Mouse (Mus musculus) forebrain, embryonic 10.5 days (tissue): ENCODE data around the gene Gm42715. TPM values are rescaled to one million over a fixed set of nuclear protein-coding genes. Genes with fewer than 3 reads are reported as not detected.
"Not testable (repeated sequence)": the region's sequence is repeated elsewhere in the genome, so short reads cannot be mapped to it uniquely, and the experiment has no call there.

ENCODE experiments used
- DNase-seq: peaks from one replicate; pipeline ENCODE4 v3.0.0-alpha.2; 2017; ENCODE audit warnings: low spot score; ENCODE audit errors: extremely low spot score
- H3K27ac ChIP-seq: fragments of 300-500 bp; sonication (generic); 2 replicates; pipeline ENCODE4 v1.5.1; 2016; ENCODE audit warnings: mild to moderate bottlenecking
- H3K27me3 ChIP-seq: fragments of 300-500 bp; sonication (generic); 2 replicates; pipeline ENCODE4 v1.6.1; 2016; ENCODE audit warnings: mild to moderate bottlenecking; ENCODE audit not compliant: poor library complexity, severe bottlenecking
- H3K36me3 ChIP-seq: fragments of 300-500 bp; sonication (generic); replicated peaks from 2 replicates; pipeline ENCODE4 v1.6.1; 2016; ENCODE audit warnings: mild to moderate bottlenecking, moderate library complexity
- H3K4me1 ChIP-seq: fragments of 300-500 bp; sonication (generic); 2 replicates; pipeline ENCODE4 v1.6.1; 2016
- H3K4me3 ChIP-seq: fragments of 300-500 bp; sonication (generic); 2 replicates; pipeline ENCODE4 v1.5.1; 2016; ENCODE audit warnings: mild to moderate bottlenecking, moderate library complexity
- H3K9me3 ChIP-seq: fragments of 300-500 bp; sonication (generic); 2 replicates; pipeline ENCODE4 v1.6.1; 2016; ENCODE audit warnings: mild to moderate bottlenecking, moderate library complexity
- WGBS: fragments of 180-500 bp; shearing (Covaris S2); methylation state at CpG from one replicate; pipeline ENCODE4 v1.1.7; 2016; 5-methylcytosine and 5-hydroxymethylcytosine counted together
- polyA plus RNA-seq: library from polyadenylated mRNA; unstranded; fragments of >200 nt; fragmentation: Nextera tagmentation; extraction: Ambion mirVana; gene quantifications from 2 replicates; pipeline ENCODE4 v1.2.1, GENCODE M21; 2016

The Gm42715 gene
- polyA plus RNA-seq, 1 experiment from 2014 or later, result 18.4 TPM

- WGBS, result under 1% methylated on average over 62 of the region's 62 CpGs
Observed at GRCm38 (mm10) chr7:127478635-127479317, 40.6 kb upstream of the Gm42715 start, which contains the start of gene Fbrs. TSS of gene Fbrs (plus strand) at chr7:127479199.

GRCm38 (mm10) chr7:127479318-127480225 is 39.8 kb upstream of the Gm42715 start:
- Histone ChIP-seq H3K9me3 (no peaks in the 10 kb centered on the region), H3K4me1 (peaks cover 35% of the 10 kb centered on the region), H3K4me3 (peak overlapping the region; percentile 100), H3K27me3 (no peaks in the 10 kb centered on the region), H3K36me3 (peaks cover 74% of the 10 kb centered on the region), H3K27ac (peak overlapping the region; percentile 94)
- no peak for DNase-seq
- WGBS, result 8% methylated on average over 47 of the region's 48 CpGs

More at GRCm38 (mm10) chr7:127478635-127479317, 40.6 kb upstream of the Gm42715 start, which contains the start of gene Fbrs:
- Histone ChIP-seq H3K27ac (peak within 1 kb of the TSS; percentile 94), H3K9me3 (no peaks in the 10 kb centered on the region), H3K4me1 (peaks cover 35% of the 10 kb centered on the region), H3K4me3 (peak within 1 kb of the TSS; percentile 100), H3K27me3 (no peaks in the 10 kb centered on the region), H3K36me3 (peaks cover 74% of the 10 kb centered on the region)
- peak; percentile 89 for DNase-seq

- DNase-seq, result no peak
- WGBS, result 79% methylated on average over 2 of the region's 2 CpGs
- H3K9me3 ChIP-seq, result no peaks in the 10 kb centered on the region
- H3K4me3 ChIP-seq, result peak overlapping the region; percentile 100
- H3K4me1 ChIP-seq, result peaks cover 35% of the 10 kb centered on the region
- H3K27me3 ChIP-seq, result no peaks in the 10 kb centered on the region
- peaks cover 74% of the 10 kb centered on the region for H3K36me3 ChIP-seq
- 0 out of 2 replicates have a peak overlapping the region, but pooled peaks have one; percentile 94 for H3K27ac ChIP-seq
Observed at GRCm38 (mm10) chr7:127480321-127480720, 39.1 kb upstream of the Gm42715 start.

- Histone ChIP-seq H3K4me1 (peaks cover 7% of the 10 kb centered on the region), H3K27ac (no peak overlapping the region), H3K4me3 (no peak overlapping the region), H3K9me3 (no peaks in the 10 kb centered on the region), H3K36me3 (peaks cover 98% of the 10 kb centered on the region), H3K27me3 (no peaks in the 10 kb centered on the region)
- 89% methylated on average over 5 of the region's 5 CpGs for WGBS
- DNase-seq, result no peak
Observed at GRCm38 (mm10) chr7:127485416-127485815, 34.0 kb upstream of the Gm42715 start.

GRCm38 (mm10) chr7:127488364-127488763 is 31.0 kb upstream of the Gm42715 start:
- not testable (repeated sequence) for H3K27me3 ChIP-seq, H3K9me3 ChIP-seq, H3K4me1 ChIP-seq, DNase-seq, H3K27ac ChIP-seq, H3K4me3 ChIP-seq
- WGBS, result 96% methylated on average over 5 of the region's 5 CpGs
- peaks cover 94% of the 10 kb centered on the region for H3K36me3 ChIP-seq

GRCm38 (mm10) chr7:127489982-127490381 is 29.4 kb upstream of the Gm42715 start:
- peaks cover 78% of the 10 kb centered on the region for H3K36me3 ChIP-seq

GRCm38 (mm10) chr7:127491846-127492245 is 27.5 kb upstream of the Gm42715 start:
- Histone ChIP-seq H3K4me1 (no peaks in the 10 kb centered on the region), H3K36me3 (peaks cover 59% of the 10 kb centered on the region), H3K27ac (no peak overlapping the region), H3K4me3 (no peak overlapping the region), H3K9me3 (no peaks in the 10 kb centered on the region), H3K27me3 (no peaks in the 10 kb centered on the region)
- WGBS, result 96% methylated on average over 3 of the region's 3 CpGs
- no peak for DNase-seq

More at GRCm38 (mm10) chr7:127489982-127490381, 29.4 kb upstream of the Gm42715 start:
- no peak overlapping the region for H3K27ac ChIP-seq
- 91% methylated on average over 7 of the region's 7 CpGs for WGBS
- DNase-seq, result no peak
- H3K27me3 ChIP-seq, result no peaks in the 10 kb centered on the region
- no peak overlapping the region for H3K4me3 ChIP-seq
- H3K4me1 ChIP-seq, result no peaks in the 10 kb centered on the region
- H3K9me3 ChIP-seq, result no peaks in the 10 kb centered on the region

GRCm38 (mm10) chr7:127494648-127495047 is 24.7 kb upstream of the Gm42715 start:
- Histone ChIP-seq H3K27ac (no peak overlapping the region), H3K9me3 (no peaks in the 10 kb centered on the region), H3K27me3 (no peaks in the 10 kb centered on the region), H3K4me3 (no peak overlapping the region), H3K4me1 (no peaks in the 10 kb centered on the region), H3K36me3 (peaks cover 33% of the 10 kb centered on the region)
- DNase-seq, result no peak

GRCm38 (mm10) chr7:127497382-127497781 is 22.0 kb upstream of the Gm42715 start:
- no peaks in the 10 kb centered on the region for H3K9me3 ChIP-seq
- 86% methylated on average over 2 of the region's 2 CpGs for WGBS

GRCm38 (mm10) chr7:127498407-127498806 is 21.0 kb upstream of the Gm42715 start:
- no peaks in the 10 kb centered on the region for H3K4me1 ChIP-seq
- no peaks in the 10 kb centered on the region for H3K27me3 ChIP-seq
- H3K36me3 ChIP-seq, result no peaks in the 10 kb centered on the region
- 40% methylated on average over 3 of the region's 3 CpGs for WGBS
- no peak for DNase-seq
- H3K9me3 ChIP-seq, result no peaks in the 10 kb centered on the region
- no peak overlapping the region for H3K27ac ChIP-seq
- H3K4me3 ChIP-seq, result no peak overlapping the region

More at GRCm38 (mm10) chr7:127497382-127497781, 22.0 kb upstream of the Gm42715 start:
- DNase-seq, result no peak
- H3K4me1 ChIP-seq, result no peaks in the 10 kb centered on the region
- no peaks in the 10 kb centered on the region for H3K27me3 ChIP-seq
- no peak overlapping the region for H3K27ac ChIP-seq
- H3K4me3 ChIP-seq, result no peak overlapping the region
- H3K36me3 ChIP-seq, result peaks cover 5% of the 10 kb centered on the region

GRCm38 (mm10) chr7:127508291-127508690 is 11.1 kb upstream of the Gm42715 start:
- Histone ChIP-seq H3K36me3 (peaks cover 6% of the 10 kb centered on the region), H3K4me3 (no peak overlapping the region), H3K27me3 (no peaks in the 10 kb centered on the region), H3K4me1 (peaks cover 17% of the 10 kb centered on the region), H3K27ac (no peak overlapping the region), H3K9me3 (no peaks in the 10 kb centered on the region)
- no peak for DNase-seq
- WGBS, result 95% methylated on average over 3 of the region's 3 CpGs

GRCm38 (mm10) chr7:127509830-127510229 is 9.6 kb upstream of the Gm42715 start:
- not testable (repeated sequence) for H3K27me3 ChIP-seq, H3K27ac ChIP-seq, DNase-seq, H3K9me3 ChIP-seq, H3K4me3 ChIP-seq
- peaks cover 21% of the 10 kb centered on the region for H3K36me3 ChIP-seq
- peaks cover 26% of the 10 kb centered on the region for H3K4me1 ChIP-seq
- whole genome bisulfite sequencing, result 81% methylated on average over 4 of the region's 4 CpGs

GRCm38 (mm10) chr7:127511241-127511640 is 8.1 kb upstream of the Gm42715 start:
- peak overlapping the region; percentile 82 for H3K4me3 ChIP-seq
- no peak for DNase-seq
- no peaks in the 10 kb centered on the region for H3K9me3 ChIP-seq
- H3K36me3 ChIP-seq, result peaks cover 35% of the 10 kb centered on the region
- H3K27ac ChIP-seq, result peak overlapping the region; percentile 99
- whole genome bisulfite sequencing, result 43% methylated on average over 8 of the region's 8 CpGs
- no peaks in the 10 kb centered on the region for H3K27me3 ChIP-seq
- peaks cover 26% of the 10 kb centered on the region for H3K4me1 ChIP-seq
